23 mouse cellular contexts compared by ENCODE assay signal in the genomic region with DNA sequence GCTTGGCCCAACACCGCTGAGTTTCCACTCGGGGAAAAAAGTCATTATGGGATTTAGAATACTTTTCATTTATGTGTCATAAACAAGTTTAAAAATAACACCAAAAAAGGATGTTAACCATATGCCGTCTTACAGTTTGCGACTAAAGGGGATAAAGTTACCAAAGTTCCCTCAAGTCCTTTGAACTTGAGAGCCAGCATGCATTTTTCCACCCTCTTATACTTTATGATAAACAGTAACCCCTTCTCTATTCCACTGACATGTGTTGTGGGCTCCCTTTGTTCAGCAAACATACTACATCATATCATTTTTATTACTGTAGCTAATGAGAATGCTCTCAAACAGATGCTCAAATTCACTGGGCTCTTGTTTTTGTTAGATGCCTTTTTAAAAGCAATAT.
DNase-seq lines count a peak whose midpoint lies in the region; ATAC-seq and TF ChIP-seq lines count a peak whose summit lies in the region.
"Had no signal": no experiment of that assay in that cellular context is flagged by ENCODE, and none has a peak within 500 bp of the region (broad histone marks: within the 10 kb centered on the region; RNA-seq: fewer than 3 reads in every experiment).

No protein-coding gene starts in this region.

- no peaks in the 10 kb centered on the region for H3K27me3 ChIP-seq in kidney, postnatal 0 days (ENCODE audit: insufficient read depth, low read length)
- H3K27me3 ChIP-seq in kidney, embryonic 15.5 days, result no peaks in the 10 kb centered on the region
- no peaks in the 10 kb centered on the region for H3K27me3 ChIP-seq in lung, embryonic 14.5 days (ENCODE audit: insufficient read depth, low read length)
- H3K27me3 ChIP-seq in midbrain, embryonic 11.5 days (ENCODE audit: control insufficient read depth, insufficient read depth, low read length), result no peaks in the 10 kb centered on the region
- no peaks in the 10 kb centered on the region for H3K27me3 ChIP-seq in midbrain, embryonic 10.5 days (ENCODE audit: low read depth, poor library complexity, severe bottlenecking)
- H3K27me3 ChIP-seq: embryonic facial prominence, embryonic 12.5 days; embryonic facial prominence, embryonic 15.5 days; forebrain, embryonic 12.5 days had no signal

- WGBS in kidney, postnatal 0 days, result 65% methylated on average over 4 of the region's 4 CpGs
- 63% methylated on average over 4 of the region's 4 CpGs for WGBS in kidney, embryonic 15.5 days
- WGBS in lung, embryonic 14.5 days, result 40% methylated on average over 4 of the region's 4 CpGs
- 91% methylated on average over 4 of the region's 4 CpGs for WGBS in midbrain, embryonic 11.5 days
- WGBS in midbrain, embryonic 10.5 days, result 93% methylated on average over 4 of the region's 4 CpGs

- TF ChIP-seq CTCF in kidney, postnatal 0 days (IDR thresholded peaks at IDR 0.05; ENCODE audit: low read depth), result no peak
- TF ChIP-seq CTCF in lung, embryonic 14.5 days (IDR thresholded peaks at IDR 0.05; ENCODE audit: low read depth), result no peak

- no peaks in the 10 kb centered on the region for H3K36me3 ChIP-seq in kidney, postnatal 0 days (ENCODE audit: insufficient read depth, low read length)
- no peaks in the 10 kb centered on the region for H3K36me3 ChIP-seq in kidney, embryonic 15.5 days
- no peaks in the 10 kb centered on the region for H3K36me3 ChIP-seq in lung, embryonic 14.5 days (ENCODE audit: insufficient read depth)
- H3K36me3 ChIP-seq in midbrain, embryonic 11.5 days (ENCODE audit: control insufficient read depth, insufficient read depth, low read length), result no peaks in the 10 kb centered on the region
- H3K36me3 ChIP-seq in midbrain, embryonic 10.5 days, result no peaks in the 10 kb centered on the region
- H3K36me3 ChIP-seq: embryonic facial prominence, embryonic 12.5 days; embryonic facial prominence, embryonic 15.5 days; forebrain, embryonic 10.5 days; forebrain, embryonic 12.5 days had no signal

- H3K9me3 ChIP-seq in kidney, postnatal 0 days (replicated peaks; ENCODE audit: low read length), result no peaks in the 10 kb centered on the region
- H3K9me3 ChIP-seq in kidney, embryonic 15.5 days (replicated peaks), result no peaks in the 10 kb centered on the region
- no peaks in the 10 kb centered on the region for H3K9me3 ChIP-seq in lung, embryonic 14.5 days (ENCODE audit: low read depth, low read length)
- no peaks in the 10 kb centered on the region for H3K9me3 ChIP-seq in midbrain, embryonic 11.5 days (ENCODE audit: control insufficient read depth, low read length)
- H3K9me3 ChIP-seq in midbrain, embryonic 10.5 days (replicated peaks), result no peaks in the 10 kb centered on the region
- H3K9me3 ChIP-seq: embryonic facial prominence, embryonic 12.5 days; embryonic facial prominence, embryonic 15.5 days; forebrain, embryonic 10.5 days; forebrain, embryonic 12.5 days had no signal

- H3K9ac ChIP-seq in kidney, postnatal 0 days (ENCODE audit: low read depth, low read length), result no peak overlapping the region
- no peak overlapping the region for H3K9ac ChIP-seq in kidney, embryonic 15.5 days
- no peak overlapping the region for H3K9ac ChIP-seq in lung, embryonic 14.5 days
- no peak overlapping the region for H3K9ac ChIP-seq in midbrain, embryonic 11.5 days (ENCODE audit: low read length)
- H3K9ac ChIP-seq: embryonic facial prominence, embryonic 12.5 days; embryonic facial prominence, embryonic 15.5 days; forebrain, embryonic 12.5 days had no signal

- H3K4me1 ChIP-seq in kidney, postnatal 0 days (replicated peaks; ENCODE audit: insufficient read depth, low read length), result no peaks in the 10 kb centered on the region
- no peaks in the 10 kb centered on the region for H3K4me1 ChIP-seq in kidney, embryonic 15.5 days
- H3K4me1 ChIP-seq in lung, embryonic 14.5 days (ENCODE audit: insufficient read depth), result no peaks in the 10 kb centered on the region
- H3K4me1 ChIP-seq in midbrain, embryonic 11.5 days (ENCODE audit: control insufficient read depth, insufficient read depth, low read length), result no peaks in the 10 kb centered on the region
- no peaks in the 10 kb centered on the region for H3K4me1 ChIP-seq in midbrain, embryonic 10.5 days
- H3K4me1 ChIP-seq: embryonic facial prominence, embryonic 12.5 days; embryonic facial prominence, embryonic 15.5 days; forebrain, embryonic 10.5 days; forebrain, embryonic 12.5 days had no signal

- H3K27ac ChIP-seq in kidney, postnatal 0 days, result no peak overlapping the region
- no peak overlapping the region for H3K27ac ChIP-seq in kidney, embryonic 15.5 days
- no peak overlapping the region for H3K27ac ChIP-seq in lung, embryonic 14.5 days (ENCODE audit: low read depth)
- no peak overlapping the region for H3K27ac ChIP-seq in midbrain, embryonic 11.5 days (ENCODE audit: low read depth, low read length)
- H3K27ac ChIP-seq in midbrain, embryonic 10.5 days (replicated peaks), result no peak overlapping the region
- H3K27ac ChIP-seq: embryonic facial prominence, embryonic 12.5 days; embryonic facial prominence, embryonic 15.5 days; forebrain, embryonic 10.5 days; forebrain, embryonic 12.5 days had no signal

- ATAC-seq in kidney, postnatal 0 days (replicated peaks; ENCODE audit: low FRiP score, low read depth), result no peak
- no peak for ATAC-seq in kidney, embryonic 15.5 days (replicated peaks; ENCODE audit: low FRiP score)
- peak; percentile 23; the same call in 1 of the 2 replicates for ATAC-seq in lung, embryonic 14.5 days (ENCODE audit: insufficient read depth)
- ATAC-seq in midbrain, embryonic 11.5 days (ENCODE audit: low FRiP score), result no peak
- ATAC-seq: forebrain, embryonic 14.5 days; forebrain, embryonic 16.5 days had no signal

- peak; percentile 59 for DNase-seq in kidney, postnatal 0 days (ENCODE audit: low spot score)
- peak; percentile 44 for DNase-seq in lung, embryonic 14.5 days
- DNase-seq in lung, postnatal 10 days, result no peak
- peak; percentile 6 for DNase-seq in midbrain, embryonic 11.5 days (ENCODE audit: low spot score, missing footprints)
- DNase-seq in midbrain, embryonic 10.5 days (ENCODE audit: low spot score), result no peak
- DNase-seq: adrenal gland, adult 2 months; adrenal gland, postnatal 10 days; adrenal gland, postnatal 25 days; cerebellum, adult 11 months; cerebellum, adult 18-20 months; cerebellum, adult 8-10 months; cerebellum, adult 9-11 months; cerebellum, postnatal 14 days; cerebellum, postnatal 36 days; embryo, embryonic 11 days had no signal

- no peak overlapping the region for H3K4me2 ChIP-seq in kidney, postnatal 0 days (ENCODE audit: low read length)
- H3K4me2 ChIP-seq in kidney, embryonic 15.5 days, result no peak overlapping the region
- H3K4me2 ChIP-seq in lung, embryonic 14.5 days, result no peak overlapping the region
- no peak overlapping the region for H3K4me2 ChIP-seq in midbrain, embryonic 11.5 days
- H3K4me2 ChIP-seq: embryonic facial prominence, embryonic 12.5 days; embryonic facial prominence, embryonic 15.5 days; forebrain, embryonic 12.5 days had no signal

- H3K4me3 ChIP-seq in kidney, postnatal 0 days (replicated peaks; ENCODE audit: low read depth, low read length), result no peak overlapping the region
- no peak overlapping the region for H3K4me3 ChIP-seq in kidney, embryonic 15.5 days (replicated peaks)
- H3K4me3 ChIP-seq in lung, embryonic 14.5 days (ENCODE audit: low read depth, low read length), result no peak overlapping the region
- H3K4me3 ChIP-seq in midbrain, embryonic 11.5 days (ENCODE audit: low read depth, low read length), result no peak overlapping the region
- H3K4me3 ChIP-seq in midbrain, embryonic 10.5 days, result no peak overlapping the region
- H3K4me3 ChIP-seq: embryonic facial prominence, embryonic 12.5 days; embryonic facial prominence, embryonic 15.5 days; erythroblast, embryonic 14.5 days; forebrain, embryonic 10.5 days; forebrain, embryonic 12.5 days had no signal

Comparison
In these comparisons a context has a peak if more than half of its experiments do, and no peak if none do; other contexts are left out.
1. DNase-seq: peak in kidney, postnatal 0 days (single experiment), lung, embryonic 14.5 days (single experiment) and midbrain, embryonic 11.5 days (single experiment); none in lung, postnatal 10 days (single experiment) and midbrain, embryonic 10.5 days (single experiment).